Mouse (Mus musculus) midbrain, postnatal 0 days (tissue): ENCODE data around the gene Gsn. TPM values are rescaled to one million over a fixed set of nuclear protein-coding genes. Genes with fewer than 3 reads are reported as not detected.

Experiments used
- ATAC-seq: fragments of 200-750 bp; cut with Nextera tagmentation; 2 replicates; pipeline ENCODE4 v1.8.0; 2017; ENCODE audit warnings: moderate number of reproducible peaks, mild to moderate bottlenecking, moderate TSS enrichment, moderate library complexity; ENCODE audit not compliant: low FRiP score
- DNase-seq: peaks from one replicate; pipeline ENCODE4 v3.0.0-alpha.2; 2015; ENCODE audit warnings: low spot score
- H3K27ac ChIP-seq: fragments of 300-500 bp; sonication (generic); 2 replicates; pipeline ENCODE4 v1.5.1; 2014; ENCODE audit warnings: low read depth, mild to moderate bottlenecking, low read length, mixed read lengths
- H3K27me3 ChIP-seq: fragments of 300-500 bp; sonication (generic); 2 replicates; pipeline ENCODE4 v1.6.1; 2014; ENCODE audit warnings: low read length, control low read depth, mixed read lengths; ENCODE audit not compliant: insufficient read depth
- H3K36me3 ChIP-seq: fragments of 300-500 bp; sonication (generic); 2 replicates; pipeline ENCODE4 v1.6.1; 2014; ENCODE audit warnings: low read length, control low read depth, mixed read lengths; ENCODE audit not compliant: insufficient read depth
- H3K4me1 ChIP-seq: fragments of 300-500 bp; sonication (generic); 2 replicates; pipeline ENCODE4 v1.6.1; 2014; ENCODE audit warnings: mild to moderate bottlenecking, control low read depth, antibody characterized with exemption, low read length, mixed read lengths; ENCODE audit not compliant: insufficient read depth
- H3K4me2 ChIP-seq: fragments of 300-500 bp; sonication (generic); 2 replicates; pipeline ENCODE4 v1.6.1; 2014; ENCODE audit warnings: low read depth, mild to moderate bottlenecking, low read length, mixed read lengths; ENCODE audit not compliant: poor library complexity, severe bottlenecking
- H3K4me3 ChIP-seq: fragments of 300-500 bp; sonication (generic); 2 replicates; pipeline ENCODE4 v1.5.1; 2014; ENCODE audit warnings: low read depth, mild to moderate bottlenecking, low read length, moderate library complexity
- H3K9ac ChIP-seq: fragments of 300-500 bp; sonication (generic); replicated peaks from 2 replicates; pipeline ENCODE4 v1.6.1; 2014; ENCODE audit warnings: mild to moderate bottlenecking, low read length, moderate library complexity, mixed read lengths; ENCODE audit not compliant: poor library complexity, severe bottlenecking
- H3K9me3 ChIP-seq: fragments of 300-500 bp; sonication (generic); 2 replicates; pipeline ENCODE4 v1.6.1; 2016; ENCODE audit warnings: low read length, control low read depth
- CTCF ChIP-seq: IDR thresholded peaks from 2 replicates; pipeline ENCODE4 v1.5.1; 2016; ENCODE audit warnings: antibody characterized with exemption, mild to moderate bottlenecking
- WGBS: fragments of 180-500 bp; shearing (Covaris S2); extraction: QIAGEN DNeasy Blood & Tissue Kit; methylation state at CpG from one replicate; pipeline ENCODE4 v1.1.7; 2014; 5-methylcytosine and 5-hydroxymethylcytosine counted together
- polyA plus RNA-seq: library from polyadenylated mRNA; unstranded; fragments of >200 nt; fragmentation: Nextera tagmentation; extraction: Ambion mirVana; gene quantifications from 2 replicates; pipeline ENCODE4 v1.2.1, GENCODE M21; 2015
- total RNA-seq: library from RNA; depleted of rRNA; stranded (reverse); fragments of >200 nt; gene quantifications from 2 replicates; pipeline ENCODE4 v1.2.3, GENCODE M21; 2014

Gene Gsn
- total and polyA plus RNA-seq, 2 experiments from 2014 or later: 26.2 to 39.1 TPM

DNA sequence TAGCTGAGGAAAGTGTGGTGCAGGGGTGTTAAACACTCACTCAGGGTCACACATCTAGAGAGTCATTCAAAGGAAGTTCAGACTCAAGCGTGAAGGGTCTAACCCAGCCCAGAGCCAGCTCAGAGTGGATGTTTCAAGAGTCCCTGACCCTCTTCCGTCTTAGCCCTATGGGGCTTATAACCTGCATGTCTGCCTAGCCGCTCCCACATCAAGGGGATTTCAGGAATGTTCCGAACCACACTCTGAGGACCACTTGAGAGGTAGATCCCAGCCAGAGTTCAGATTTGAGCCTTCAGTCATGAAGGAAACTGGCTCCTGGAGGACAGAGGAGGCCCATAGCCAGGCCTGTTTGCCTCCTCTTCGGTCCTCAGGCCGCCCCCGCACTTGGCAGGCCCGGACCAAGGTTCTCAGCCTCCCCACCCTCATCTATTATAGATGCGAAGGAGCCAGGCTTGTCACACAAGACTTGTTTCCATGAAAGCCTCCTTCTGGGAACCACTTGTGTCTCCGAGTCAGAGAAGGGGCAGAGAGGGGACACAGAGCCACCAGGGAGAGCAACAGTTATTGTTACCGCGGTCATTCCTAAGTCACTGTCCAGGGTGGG is 30.9 kb downstream of the Gsn start:
- Histone ChIP-seq H3K4me2 (no peak overlapping the region), H3K36me3 (no peaks in the 10 kb centered on the region), H3K4me3 (no peak overlapping the region), H3K4me1 (0 out of 2 replicates have a peak, but pooled peaks cover 5% of the 10 kb centered on the region), H3K27me3 (peaks cover 11% of the 10 kb centered on the region; the same call in 1 of the 2 replicates), H3K9ac (no peak overlapping the region), H3K27ac (no peak overlapping the region), H3K9me3 (no peaks in the 10 kb centered on the region)
- ATAC-seq (no peak), DNase-seq (no peak)
- TF ChIP-seq CTCF: no peak
- 80% methylated on average over 12 of the region's 12 CpGs for WGBS

DNA sequence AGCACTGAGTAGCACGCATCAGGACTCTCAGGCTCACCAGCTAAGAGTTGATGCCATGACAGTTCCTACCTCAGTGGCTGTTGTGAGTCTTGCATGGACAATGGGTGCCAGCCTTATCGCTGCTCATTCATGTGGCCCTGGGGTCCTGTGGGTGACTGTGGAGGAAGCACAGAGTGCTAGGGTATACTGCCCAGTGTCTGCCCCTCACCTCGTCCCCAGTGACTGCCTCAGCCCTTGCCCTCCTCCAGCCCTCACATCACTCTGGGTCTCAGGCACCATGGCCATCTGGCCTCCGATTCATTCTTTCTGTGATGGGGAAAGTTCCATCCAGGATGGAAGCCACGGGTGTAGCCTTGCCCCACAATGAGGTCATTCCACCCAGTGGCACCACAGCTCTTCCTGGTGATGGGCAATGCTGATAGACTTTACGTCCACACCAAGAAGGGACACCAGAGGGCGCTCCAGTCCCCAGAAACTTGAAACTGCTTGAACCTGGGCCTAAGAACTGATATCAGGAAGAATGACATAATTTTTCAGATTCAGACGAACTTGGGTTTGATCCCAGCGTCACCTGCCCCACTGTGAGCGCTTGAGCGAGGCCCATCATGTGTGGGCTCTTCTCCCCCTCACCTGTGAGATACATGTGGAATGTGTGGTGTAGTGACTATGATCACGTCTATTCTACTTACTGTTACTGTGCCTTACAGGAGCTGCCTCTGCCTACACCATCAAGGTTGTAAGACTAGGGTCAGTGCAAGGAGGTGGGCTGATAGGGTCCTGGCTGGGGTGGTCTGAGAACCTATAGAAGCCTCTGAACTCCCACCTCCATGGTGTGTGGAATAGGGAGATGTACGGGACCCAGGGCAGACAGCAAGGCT is 32.8 kb downstream of the Gsn start:
- peak; percentile 26; the same call in 1 of the 2 replicates for ATAC-seq
- WGBS: 42% methylated on average over 13 of the region's 13 CpGs
- peak; percentile 84 for DNase-seq

DNA sequence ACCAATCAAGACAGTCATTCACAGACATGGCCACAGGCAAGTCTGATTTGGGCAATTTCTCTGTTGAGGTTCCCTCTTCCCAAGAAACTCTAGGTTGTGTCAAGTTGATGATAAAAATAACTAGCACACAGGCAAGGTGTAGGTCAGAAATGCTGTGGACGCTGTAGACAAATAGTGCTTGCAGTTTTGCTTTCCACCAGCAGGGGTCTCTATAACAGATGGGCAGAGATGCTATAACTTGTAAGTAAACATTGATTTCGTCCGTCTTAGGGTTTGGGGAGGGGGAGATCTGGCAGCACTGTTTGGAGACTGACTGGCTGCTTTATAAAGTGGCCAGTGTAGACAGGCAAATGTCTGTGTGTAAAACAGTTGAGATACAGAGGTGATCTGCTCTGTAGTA is 35.7 kb downstream of the Gsn start:
- Histone ChIP-seq H3K27ac (no peak overlapping the region), H3K4me1 (no peaks in the 10 kb centered on the region), H3K4me2 (no peak overlapping the region), H3K27me3 (no peaks in the 10 kb centered on the region), H3K9me3 (no peaks in the 10 kb centered on the region), H3K9ac (no peak overlapping the region), H3K4me3 (no peak overlapping the region), H3K36me3 (no peaks in the 10 kb centered on the region)
- DNase-seq: peak; percentile 50
- ATAC-seq: no peak
- TF ChIP-seq CTCF: peak; percentile 82
- WGBS: 16% methylated on average over 3 of the region's 3 CpGs

More for the DNA sequence above, 32.8 kb downstream of the Gsn start:
- Histone ChIP-seq H3K9ac (no peak overlapping the region), H3K9me3 (no peaks in the 10 kb centered on the region), H3K4me2 (no peak overlapping the region), H3K4me3 (no peak overlapping the region), H3K4me1 (no peaks in the 10 kb centered on the region), H3K27me3 (no peaks in the 10 kb centered on the region), H3K27ac (no peak overlapping the region), H3K36me3 (no peaks in the 10 kb centered on the region)
- peak; percentile 91 for TF ChIP-seq CTCF

DNA sequence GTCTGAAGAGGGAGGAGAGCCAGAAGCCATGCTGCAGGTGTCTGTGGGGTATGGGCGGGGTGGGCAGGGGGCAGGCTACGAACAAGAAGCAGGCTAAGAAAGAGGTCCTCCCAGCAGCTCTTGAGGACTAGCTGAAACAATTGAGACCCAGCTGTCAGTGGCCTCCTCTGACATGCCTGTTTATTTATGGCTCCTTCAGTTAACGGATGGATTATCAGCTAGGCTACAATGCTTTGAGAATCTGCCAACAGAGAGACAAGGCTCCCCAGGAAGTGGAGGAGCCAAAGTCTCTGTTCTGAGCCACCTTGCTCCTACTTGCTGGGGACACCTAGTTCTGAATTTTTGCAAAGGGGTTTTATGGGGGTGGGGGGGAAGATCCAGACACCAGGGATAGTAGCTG is 36.5 kb downstream of the Gsn start:
- Histone ChIP-seq H3K4me2 (no peak overlapping the region), H3K9me3 (no peaks in the 10 kb centered on the region), H3K36me3 (no peaks in the 10 kb centered on the region), H3K4me3 (no peak overlapping the region), H3K9ac (no peak overlapping the region), H3K4me1 (no peaks in the 10 kb centered on the region), H3K27ac (no peak overlapping the region), H3K27me3 (no peaks in the 10 kb centered on the region)
- ATAC-seq: no peak
- DNase-seq: no peak
- no peak for TF ChIP-seq CTCF
- WGBS: 52% methylated on average over 3 of the region's 3 CpGs

DNA sequence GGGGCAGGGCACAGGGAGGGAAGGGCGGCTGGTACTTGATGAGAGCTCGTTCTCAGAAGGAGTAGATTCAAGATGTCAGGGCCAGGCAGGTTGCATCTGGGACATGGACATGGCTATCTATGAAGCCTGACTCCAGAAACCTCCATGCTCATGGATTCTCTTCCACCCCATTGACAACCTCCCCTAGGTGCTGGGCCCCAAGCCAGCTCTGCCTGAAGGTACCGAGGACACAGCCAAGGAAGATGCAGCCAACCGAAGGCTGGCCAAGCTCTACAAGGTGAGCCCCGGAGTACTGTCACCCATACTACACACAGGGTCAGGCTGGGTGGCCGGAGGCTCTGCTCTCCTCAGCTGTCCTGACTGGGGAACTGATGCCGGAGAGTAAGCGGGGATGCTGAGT is 37.1 kb downstream of the Gsn start:
- H3K4me2 ChIP-seq: no peak overlapping the region
- no peak overlapping the region for H3K9ac ChIP-seq
- ATAC-seq (no peak), DNase-seq (no peak)
- no peaks in the 10 kb centered on the region for H3K36me3 ChIP-seq
- H3K9me3 ChIP-seq: no peaks in the 10 kb centered on the region
- 94% methylated on average over 8 of the region's 8 CpGs for WGBS
- H3K27ac ChIP-seq: no peak overlapping the region
- H3K27me3 ChIP-seq: no peaks in the 10 kb centered on the region
- no peaks in the 10 kb centered on the region for H3K4me1 ChIP-seq
- H3K4me3 ChIP-seq: no peak overlapping the region
- no peak for TF ChIP-seq CTCF
